Comparison of ENCODE assay signal across 34 mouse cellular contexts in the genomic region with DNA sequence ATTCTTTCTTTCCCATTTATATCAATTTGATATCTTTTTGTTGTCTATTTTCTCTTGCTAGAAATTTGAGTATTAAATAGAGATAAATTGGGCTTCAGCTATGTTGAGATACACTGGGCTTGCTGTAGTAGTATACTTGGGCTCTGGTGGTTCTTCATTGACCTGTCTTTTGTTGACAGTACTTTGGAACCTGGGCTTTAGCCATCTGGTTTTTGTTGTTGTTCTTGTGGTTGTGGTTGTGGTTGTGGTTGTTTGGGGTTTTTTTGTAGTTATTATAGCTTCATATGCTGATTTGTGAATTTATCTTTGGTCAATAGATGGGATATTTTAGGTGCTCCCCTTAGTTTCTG. TPM values are rescaled to one million over a fixed set of nuclear protein-coding genes. Genes with fewer than 3 reads are reported as not detected.
DNase-seq lines count a peak whose midpoint lies in the region; ATAC-seq and TF ChIP-seq lines count a peak whose summit lies in the region.
"Had no signal": no experiment of that assay in that cellular context is flagged by ENCODE, and none has a peak within 500 bp of the region (broad histone marks: within the 10 kb centered on the region; RNA-seq: fewer than 3 reads in every experiment).

No protein-coding gene starts in this region.

- H3K9me3 ChIP-seq in kidney, embryonic 15.5 days (replicated peaks): no peaks in the 10 kb centered on the region
- H3K9me3 ChIP-seq in kidney, embryonic 14.5 days (ENCODE audit: control insufficient read depth, low read length): no peaks in the 10 kb centered on the region
- no peaks in the 10 kb centered on the region for H3K9me3 ChIP-seq in CH12.LX (replicated peaks; ENCODE audit: low read length)
- H3K9me3 ChIP-seq in forebrain, embryonic 14.5 days (replicated peaks; ENCODE audit: control insufficient read depth, low read length): no peaks in the 10 kb centered on the region
- no peaks in the 10 kb centered on the region for H3K9me3 ChIP-seq in hindbrain, postnatal 0 days (ENCODE audit: low read length)
- H3K9me3 ChIP-seq: embryonic facial prominence, embryonic 12.5 days had no signal

- no peak for TF ChIP-seq RAD21 in CH12.LX (IDR thresholded peaks at IDR 0.05; ENCODE audit: low read depth, low read length)

- no peak overlapping the region for H3K4me3 ChIP-seq in kidney, embryonic 15.5 days (replicated peaks)
- H3K4me3 ChIP-seq in kidney, embryonic 14.5 days (ENCODE audit: low read length): no peak overlapping the region
- H3K4me3 ChIP-seq in CH12.LX (replicated peaks in 1 of 3; ENCODE audit: low read depth in 2 of 3, low read length in 2 of 3, poor library complexity in 1 of 3): no peak overlapping the region
- H3K4me3 ChIP-seq in forebrain, embryonic 14.5 days (ENCODE audit: low read depth, low read length): no peak overlapping the region
- no peak overlapping the region for H3K4me3 ChIP-seq in hindbrain, postnatal 0 days (ENCODE audit: low read length)
- H3K4me3 ChIP-seq: layer of hippocampus, adult 2 months had no signal

- TF ChIP-seq CTCF in CH12.LX (conservative IDR thresholded peaks at IDR 0.05 in 1 of 2, IDR thresholded peaks at IDR 0.05 in 1 of 2; ENCODE audit: low read depth in 2 of 2, low read length in 2 of 2): no peak
- TF ChIP-seq CTCF in hindbrain, postnatal 0 days (IDR thresholded peaks at IDR 0.05; ENCODE audit: low read depth): no peak

- no peak for TF ChIP-seq POLR2A in CH12.LX (IDR thresholded peaks at IDR 0.05; ENCODE audit: low read depth, low read length)

- DNase-seq in CH12.LX (ENCODE audit: extremely low read depth) (peak; percentile 21), liver (no peak)
- no peak for DNase-seq in forebrain, embryonic 14.5 days (ENCODE audit: low spot score)
- no peak for DNase-seq in hindbrain, postnatal 0 days (ENCODE audit: low spot score)
- DNase-seq in right cerebral cortex, adult 18-20 months: no peak
- DNase-seq: cerebellum, adult 11 months; cerebellum, postnatal 10 days; gastrocnemius, postnatal 36 days; kidney, adult 8-10 months; kidney, postnatal 25 days; layer of hippocampus, postnatal 36 days; liver, postnatal 0 days; lung, postnatal 10 days; thymus, postnatal 25 days had no signal

- H3K4me1 ChIP-seq in kidney, embryonic 15.5 days: no peaks in the 10 kb centered on the region
- no peaks in the 10 kb centered on the region for H3K4me1 ChIP-seq in kidney, embryonic 14.5 days (ENCODE audit: control insufficient read depth, insufficient read depth, low read length)
- H3K4me1 ChIP-seq in CH12.LX (ENCODE audit: control insufficient read depth in 1 of 2, insufficient read depth in 2 of 2): peaks cover 0 to 9% of the 10 kb centered on the region in 2 experiments; a peak in 1 of 4 replicates
- H3K4me1 ChIP-seq in forebrain, embryonic 14.5 days (ENCODE audit: control insufficient read depth, insufficient read depth, low read length): no peaks in the 10 kb centered on the region
- no peaks in the 10 kb centered on the region for H3K4me1 ChIP-seq in hindbrain, postnatal 0 days (ENCODE audit: insufficient read depth, low read length)
- H3K4me1 ChIP-seq: embryonic facial prominence, embryonic 12.5 days had no signal

- dilution Hi-C loops in CH12.LX (cut with MboI; ENCODE audit: extremely low pct_ligation_motif_present, extremely low pct_unique_long_range_greater_than_20kb, low sequenced_read_pairs): no loop called here

- H3K27me3 ChIP-seq in kidney, embryonic 15.5 days: no peaks in the 10 kb centered on the region
- H3K27me3 ChIP-seq in kidney, embryonic 14.5 days (ENCODE audit: control insufficient read depth, insufficient read depth, low read length): no peaks in the 10 kb centered on the region
- no peaks in the 10 kb centered on the region for H3K27me3 ChIP-seq in CH12.LX (replicated peaks)
- H3K27me3 ChIP-seq in forebrain, embryonic 14.5 days (replicated peaks; ENCODE audit: control insufficient read depth, insufficient read depth, low read length): no peaks in the 10 kb centered on the region
- H3K27me3 ChIP-seq in hindbrain, postnatal 0 days (ENCODE audit: insufficient read depth, low read length): no peaks in the 10 kb centered on the region
- H3K27me3 ChIP-seq: embryonic facial prominence, embryonic 12.5 days had no signal

- H3K27ac ChIP-seq in kidney, embryonic 15.5 days: no peak overlapping the region
- no peak overlapping the region for H3K27ac ChIP-seq in kidney, embryonic 14.5 days (ENCODE audit: low read depth, low read length)
- no peak overlapping the region for H3K27ac ChIP-seq in CH12.LX (ENCODE audit: insufficient read depth, low read depth)
- no peak overlapping the region for H3K27ac ChIP-seq in forebrain, embryonic 14.5 days (ENCODE audit: low read depth, low read length)
- no peak overlapping the region for H3K27ac ChIP-seq in hindbrain, postnatal 0 days
- H3K27ac ChIP-seq: embryonic facial prominence, embryonic 12.5 days; layer of hippocampus, adult 2 months had no signal

- no peak overlapping the region for H3K4me2 ChIP-seq in kidney, embryonic 15.5 days
- H3K4me2 ChIP-seq in kidney, embryonic 14.5 days (replicated peaks; ENCODE audit: low read depth, low read length): no peak overlapping the region
- H3K4me2 ChIP-seq in CH12.LX (ENCODE audit: insufficient read depth, low read depth, poor library complexity, severe bottlenecking): no peak overlapping the region
- no peak overlapping the region for H3K4me2 ChIP-seq in forebrain, embryonic 14.5 days (ENCODE audit: low read length)
- peak overlapping the region; percentile 45; the same call in 1 of the 2 replicates for H3K4me2 ChIP-seq in hindbrain, postnatal 0 days (ENCODE audit: low read depth, low read length)
- H3K4me2 ChIP-seq: liver, embryonic 11.5 days had no signal

- ATAC-seq in kidney, embryonic 15.5 days (replicated peaks; ENCODE audit: low FRiP score): 0 out of 2 replicates have a peak, but pooled peaks have one; percentile 18
- ATAC-seq in kidney, embryonic 14.5 days (ENCODE audit: low FRiP score, low TSS enrichment): no peak
- peak; percentile 54 for ATAC-seq in forebrain, embryonic 14.5 days
- ATAC-seq in hindbrain, postnatal 0 days: 0 out of 2 replicates have a peak, but pooled peaks have one; percentile 12
- ATAC-seq in granulocyte monocyte progenitor cell, adult 5-6 weeks (replicated peaks; ENCODE audit: poor library complexity, severe bottlenecking): no peak
- ATAC-seq: inflammation-experienced regulatory T-cells, adult 6 months; liver, postnatal 0 days had no signal

- no peak overlapping the region for H3K9ac ChIP-seq in kidney, embryonic 15.5 days
- H3K9ac ChIP-seq in kidney, embryonic 14.5 days (ENCODE audit: low read depth, low read length): no peak overlapping the region
- H3K9ac ChIP-seq in CH12.LX (ENCODE audit: insufficient read depth, low read depth): no peak overlapping the region
- no peak overlapping the region for H3K9ac ChIP-seq in forebrain, embryonic 14.5 days (ENCODE audit: low read length)
- H3K9ac ChIP-seq in hindbrain, postnatal 0 days (replicated peaks; ENCODE audit: low read length): no peak overlapping the region
- H3K9ac ChIP-seq: embryonic facial prominence, embryonic 12.5 days; liver, postnatal 0 days had no signal

- TF ChIP-seq EP300 in CH12.LX (IDR thresholded peaks at IDR 0.05; ENCODE audit: low read length): no peak

- in situ Hi-C loops in CH12.LX (cut with MboI; ENCODE audit: low pct_ligation_motif_present, low pct_unique_long_range_greater_than_20kb, low sequenced_read_pairs): no loop called here

- H3K79me2 ChIP-seq in CH12.LX (replicated peaks; ENCODE audit: control insufficient read depth, extremely low read depth, insufficient read depth, poor library complexity, severe bottlenecking): no peaks in the 10 kb centered on the region

- H3K36me3 ChIP-seq in kidney, embryonic 15.5 days: no peaks in the 10 kb centered on the region
- H3K36me3 ChIP-seq in kidney, embryonic 14.5 days (ENCODE audit: control insufficient read depth, insufficient read depth, low read length): no peaks in the 10 kb centered on the region
- H3K36me3 ChIP-seq in CH12.LX (replicated peaks in 1 of 2; ENCODE audit: control insufficient read depth in 1 of 2, insufficient read depth in 1 of 2, low read length in 1 of 2): no peaks in the 10 kb centered on the region
- H3K36me3 ChIP-seq in forebrain, embryonic 14.5 days (ENCODE audit: control insufficient read depth, insufficient read depth, low read length): no peaks in the 10 kb centered on the region
- no peaks in the 10 kb centered on the region for H3K36me3 ChIP-seq in hindbrain, postnatal 0 days (ENCODE audit: insufficient read depth, low read length)
- H3K36me3 ChIP-seq: embryonic facial prominence, embryonic 12.5 days had no signal

TF ChIP-seq in CH12.LX, 34 proteins besides CTCF, POLR2A, EP300 and RAD21 (continues in another document):
- TF ChIP-seq JUN (IDR thresholded peaks at IDR 0.05; ENCODE audit: insufficient read depth, low read depth, low read length) (no peak), CHD1 (IDR thresholded peaks at IDR 0.05; ENCODE audit: low read depth, low read length) (no peak), MAX (IDR thresholded peaks at IDR 0.05; ENCODE audit: low read length) (no peak), ETS1 (conservative IDR thresholded peaks at IDR 0.05; ENCODE audit: low read depth, low read length) (no peak), HCFC1 (IDR thresholded peaks at IDR 0.05; ENCODE audit: low read depth, low read length) (no peak), USF2 (conservative IDR thresholded peaks at IDR 0.05; ENCODE audit: low read depth, low read length) (no peak), NELFE (IDR thresholded peaks at IDR 0.05; ENCODE audit: low read depth, low read length) (no peak), NRF1 (IDR thresholded peaks at IDR 0.05; ENCODE audit: low read depth, low read length) (no peak), MYC (IDR thresholded peaks at IDR 0.05; ENCODE audit: low read depth, low read length) (no peak), E2F4 (IDR thresholded peaks at IDR 0.05; ENCODE audit: insufficient replicate concordance, low read depth, low read length) (no peak), MAFK (IDR thresholded peaks at IDR 0.05; ENCODE audit: insufficient replicate concordance, low read length) (no peak), MXI1 (IDR thresholded peaks at IDR 0.05; ENCODE audit: low read depth, low read length) (no peak), ZNF384 (IDR thresholded peaks at IDR 0.05; ENCODE audit: low read depth, low read length) (no peak)

RNA-seq across cellular contexts. Expression of a gene that starts 33.6 kb away (rescaled TPM):
- polyA plus RNA-seq in kidney, embryonic 15.5 days (2015; fragmentation: Nextera tagmentation; extraction: Ambion mirVana): not detected in 2 replicates
- not detected in 2 replicates for polyA plus RNA-seq in kidney, embryonic 14.5 days (2014; fragmentation: Nextera tagmentation; extraction: Ambion mirVana)
- total RNA-seq in CH12.LX (2012; rRNA removed) (not detected in 2 replicates), CH12.LX (2014; rRNA removed) (not detected in 2 replicates)
- not detected in 2 replicates for polyA plus RNA-seq in CH12.LX (2012; ENCODE audit: insufficient read length, low read depth)
- not detected in 2 replicates for polyA plus RNA-seq in forebrain, embryonic 14.5 days (2014; fragmentation: Nextera tagmentation; extraction: Ambion mirVana)
- total RNA-seq in hindbrain, postnatal 0 days (2014; rRNA removed): not detected in 2 replicates
- polyA plus RNA-seq in hindbrain, postnatal 0 days (2015; fragmentation: Nextera tagmentation; extraction: Ambion mirVana): not detected in 2 replicates
- total RNA-seq in granulocyte monocyte progenitor cell, adult 5-6 weeks (2014; fragmentation: Nextera tagmentation): not detected in 2 replicates
- total RNA-seq in granulocyte monocyte progenitor cell, adult 5-6 weeks (2017): not detected in 2 replicates
- total RNA-seq: adrenal gland, adult 18-20 months; adrenal gland, postnatal 4 days; gastrocnemius, adult 18-20 months; gastrocnemius, postnatal 36 days; heart, adult 8-10 months; heart, postnatal 25 days; layer of hippocampus, adult 2 months; layer of hippocampus, postnatal 36 days; left cerebral cortex, postnatal 10 days; megakaryocyte progenitor cell, adult 5-6 weeks; monocyte, adult 5-6 weeks had no signal
- polyA plus RNA-seq: embryonic facial prominence, embryonic 12.5 days; heart, embryonic 14.5 days; limb, embryonic 11.5 days; liver, embryonic 11.5 days; liver, postnatal 0 days; neural tube, embryonic 11.5 days; spleen, adult 2 months; testis, adult 2 months had no signal

Comparison
In these comparisons a context has a peak if more than half of its experiments do, and no peak if none do; other contexts are left out.
1. ATAC-seq: peak in kidney, embryonic 15.5 days (single experiment), forebrain, embryonic 14.5 days (single experiment) and hindbrain, postnatal 0 days (single experiment); none in kidney, embryonic 14.5 days (single experiment) and granulocyte monocyte progenitor cell, adult 5-6 weeks (single experiment).